Mouse (Mus musculus): ENCODE data around the gene Pgm1. TPM values are rescaled to one million over a fixed set of nuclear protein-coding genes. Genes with fewer than 3 reads are reported as not detected.
A peak's percentile ranks its signal among the peaks of the same experiment; 100 is the strongest.

The Pgm1 gene
- total and polyA plus RNA-seq, 3 experiments, result 54.0 to 97.9 (median 95.7) TPM

DNA sequence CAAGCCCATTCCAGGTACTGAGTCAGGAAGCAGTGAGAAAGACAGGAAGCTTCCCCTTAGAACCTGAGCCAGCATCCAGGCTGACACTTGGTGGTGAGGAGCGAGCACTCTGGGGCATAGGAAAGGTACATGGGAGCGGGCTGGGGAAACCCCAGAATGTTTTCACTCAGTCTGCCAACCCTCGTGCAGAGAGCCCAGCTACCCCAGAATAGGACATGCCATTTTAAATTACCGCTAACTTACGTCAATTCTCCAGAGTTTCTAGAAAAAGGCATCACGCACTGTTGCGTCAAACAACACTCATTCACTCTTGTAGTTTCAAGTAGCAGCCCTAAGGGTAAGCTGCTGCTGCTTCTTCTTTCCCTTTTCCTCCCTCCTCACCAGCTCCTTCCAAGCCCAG, 15.8 kb downstream of the Pgm1 start:
- no peaks in the 10 kb centered on the region for H3K9me3 ChIP-seq (replicated peaks; ENCODE audit: low read length)
- no peak overlapping the region for H3K9ac ChIP-seq (ENCODE audit: insufficient read depth, low read depth)
- peak; percentile 66 for DNase-seq (ENCODE audit: extremely low read depth)
- H3K4me3 ChIP-seq (replicated peaks in 1 of 3; ENCODE audit: low read depth in 2 of 3, low read length in 2 of 3, poor library complexity in 1 of 3), result no peak overlapping the region
- dilution Hi-C loops (cut with MboI; ENCODE audit: extremely low pct_ligation_motif_present, extremely low pct_unique_long_range_greater_than_20kb, low sequenced_read_pairs), result no loop called here
- peaks cover 0 to 20% of the 10 kb centered on the region in 2 experiments for H3K36me3 ChIP-seq (replicated peaks in 1 of 2; ENCODE audit: control insufficient read depth in 1 of 2, insufficient read depth in 1 of 2, low read length in 1 of 2)
- H3K27ac ChIP-seq (ENCODE audit: insufficient read depth, low read depth), result peak overlapping the region; percentile 38; the same call in 1 of the 2 replicates
- TF ChIP-seq CTCF (conservative IDR thresholded peaks at IDR 0.05 in 1 of 2, IDR thresholded peaks at IDR 0.05 in 1 of 2; ENCODE audit: low read depth in 2 of 2, low read length in 2 of 2) (no peak), NELFE (IDR thresholded peaks at IDR 0.05; ENCODE audit: low read depth, low read length) (no peak), MXI1 (IDR thresholded peaks at IDR 0.05; ENCODE audit: low read depth, low read length) (peak; percentile 34; the same call in 1 of the 2 replicates), POLR2A (IDR thresholded peaks at IDR 0.05; ENCODE audit: low read depth, low read length) (no peak), MYC (IDR thresholded peaks at IDR 0.05; ENCODE audit: low read depth, low read length) (peak; percentile 43; the same call in 1 of the 2 replicates), ZNF384 (IDR thresholded peaks at IDR 0.05; ENCODE audit: low read depth, low read length) (no peak), E2F4 (IDR thresholded peaks at IDR 0.05; ENCODE audit: insufficient replicate concordance, low read depth, low read length) (no peak), ZC3H11A (IDR thresholded peaks at IDR 0.05; ENCODE audit: low read depth, low read length) (no peak), KAT2A (IDR thresholded peaks at IDR 0.05; ENCODE audit: insufficient replicate concordance, low read length) (no peak), CHD1 (IDR thresholded peaks at IDR 0.05; ENCODE audit: low read depth, low read length) (no peak), EP300 (IDR thresholded peaks at IDR 0.05; ENCODE audit: low read length) (no peak; the same call in none of the 2 replicates), TBP (conservative IDR thresholded peaks at IDR 0.05; ENCODE audit: low read depth, low read length) (no peak), PAX5 (IDR thresholded peaks at IDR 0.05; ENCODE audit: low read length) (no peak), POLR2AphosphoS2 (IDR thresholded peaks at IDR 0.05; ENCODE audit: low read depth, low read length) (no peak), CHD2 (IDR thresholded peaks at IDR 0.05; ENCODE audit: low read length) (no peak), USF1 (IDR thresholded peaks at IDR 0.05; ENCODE audit: low read depth, low read length) (no peak), ZMIZ1 (IDR thresholded peaks at IDR 0.05; ENCODE audit: low read depth, low read length) (no peak), RCOR1 (conservative IDR thresholded peaks at IDR 0.05; ENCODE audit: low read depth, low read length) (no peak), MAFK (IDR thresholded peaks at IDR 0.05; ENCODE audit: insufficient replicate concordance, low read length) (no peak), NRF1 (IDR thresholded peaks at IDR 0.05; ENCODE audit: low read depth, low read length) (no peak), USF2 (conservative IDR thresholded peaks at IDR 0.05; ENCODE audit: low read depth, low read length) (no peak), ZKSCAN1 (IDR thresholded peaks at IDR 0.05; ENCODE audit: borderline replicate concordance, low read depth, low read length) (no peak), UBTF (IDR thresholded peaks at IDR 0.05; ENCODE audit: low read depth, low read length) (no peak), IRF4 (IDR thresholded peaks at IDR 0.05; ENCODE audit: low read depth, low read length) (peak; percentile 56; the same call in 1 of the 2 replicates), RAD21 (IDR thresholded peaks at IDR 0.05; ENCODE audit: low read depth, low read length) (no peak), SMC3 (IDR thresholded peaks at IDR 0.05; ENCODE audit: low read depth, low read length) (no peak), GABPA (IDR thresholded peaks at IDR 0.05; ENCODE audit: insufficient replicate concordance, low read depth, low read length) (no peak), TCF12 (IDR thresholded peaks at IDR 0.05; ENCODE audit: low read depth, low read length) (no peak), SIN3A (IDR thresholded peaks at IDR 0.05; ENCODE audit: low read length) (no peak), ELF1 (IDR thresholded peaks at IDR 0.05; ENCODE audit: low read depth, low read length) (peak; percentile 34; the same call in 1 of the 2 replicates), JUND (conservative IDR thresholded peaks at IDR 0.05; ENCODE audit: low read depth, low read length) (no peak), MAZ (IDR thresholded peaks at IDR 0.05; ENCODE audit: low read depth, low read length) (no peak), JUN (IDR thresholded peaks at IDR 0.05; ENCODE audit: insufficient read depth, low read depth, low read length) (no peak), HCFC1 (IDR thresholded peaks at IDR 0.05; ENCODE audit: low read depth, low read length) (no peak), MEF2A (IDR thresholded peaks at IDR 0.05; ENCODE audit: borderline replicate concordance, low read depth, low read length) (peak; percentile 89), ETS1 (conservative IDR thresholded peaks at IDR 0.05; ENCODE audit: low read depth, low read length) (peak; percentile 81), BHLHE40 (IDR thresholded peaks at IDR 0.05; ENCODE audit: low read depth, low read length) (peak; percentile 83), MAX (IDR thresholded peaks at IDR 0.05; ENCODE audit: low read length) (peak; percentile 24; the same call in 1 of the 2 replicates)
- peak overlapping the region; percentile 66 for H3K4me2 ChIP-seq (ENCODE audit: insufficient read depth, low read depth, poor library complexity, severe bottlenecking)
- H3K79me2 ChIP-seq (replicated peaks; ENCODE audit: control insufficient read depth, extremely low read depth, insufficient read depth, poor library complexity, severe bottlenecking), result no peaks in the 10 kb centered on the region
- H3K27me3 ChIP-seq (replicated peaks), result no peaks in the 10 kb centered on the region
- peaks cover 20 to 82% of the 10 kb centered on the region in 2 experiments for H3K4me1 ChIP-seq (ENCODE audit: control insufficient read depth in 1 of 2, insufficient read depth in 2 of 2)
- in situ Hi-C loops (cut with MboI; ENCODE audit: low pct_ligation_motif_present, low pct_unique_long_range_greater_than_20kb, low sequenced_read_pairs), result no loop called here
